Mouse (Mus musculus) midbrain, embryonic 13.5 days (tissue): ENCODE measurements at regions not wholly inside any gene's neighbourhood (a gene's known extent, or its start where the extent isn't known, plus 50 kb on each side); places are given as distances from the start of the nearest gene placed in this dataset.

Source experiments
- ATAC-seq: fragments of 200-750 bp; cut with Nextera tagmentation; 2 replicates; pipeline ENCODE4 v1.8.0; 2017; ENCODE audit warnings: mild to moderate bottlenecking, moderate TSS enrichment, moderate library complexity
- H3K27ac ChIP-seq: fragments of 300-500 bp; sonication (generic); 2 replicates; pipeline ENCODE4 v1.5.1; 2015; ENCODE audit warnings: inconsistent platforms, mild to moderate bottlenecking, moderate library complexity
- H3K27me3 ChIP-seq: fragments of 300-500 bp; sonication (generic); 2 replicates; pipeline ENCODE4 v1.6.1; 2015; ENCODE audit warnings: mild to moderate bottlenecking, inconsistent platforms
- H3K36me3 ChIP-seq: fragments of 300-500 bp; sonication (generic); 2 replicates; pipeline ENCODE4 v1.6.1; 2015; ENCODE audit warnings: mild to moderate bottlenecking, inconsistent platforms
- H3K4me1 ChIP-seq: fragments of 300-500 bp; sonication (generic); replicated peaks from 2 replicates; pipeline ENCODE4 v1.6.1; 2015; ENCODE audit warnings: inconsistent platforms
- H3K4me2 ChIP-seq: fragments of 300-500 bp; sonication (generic); replicated peaks from 2 replicates; pipeline ENCODE4 v1.6.1; 2015; ENCODE audit warnings: moderate library complexity, mild to moderate bottlenecking, inconsistent platforms
- H3K4me3 ChIP-seq: fragments of 300-500 bp; sonication (generic); replicated peaks from 2 replicates; pipeline ENCODE4 v1.5.1; 2015; ENCODE audit warnings: mild to moderate bottlenecking, inconsistent platforms
- H3K9ac ChIP-seq: fragments of 300-500 bp; sonication (generic); replicated peaks from 2 replicates; pipeline ENCODE4 v1.6.1; 2015; ENCODE audit warnings: mild to moderate bottlenecking, inconsistent platforms
- H3K9me3 ChIP-seq: fragments of 300-500 bp; sonication (generic); 2 replicates; pipeline ENCODE4 v1.6.1; 2016; ENCODE audit warnings: mild to moderate bottlenecking, inconsistent platforms
- WGBS: fragments of 180-500 bp; shearing (Covaris S2); methylation state at CpG from one replicate; pipeline ENCODE4 v1.1.7; 2015; 5-methylcytosine and 5-hydroxymethylcytosine counted together

GRCm38 (mm10) chr3:6532366-6532765 lies 87.9 kb downstream of the 1700008P02Rik start:
- no peak overlapping the region for H3K4me3 ChIP-seq
- no peak overlapping the region for H3K9ac ChIP-seq
- no peaks in the 10 kb centered on the region for H3K36me3 ChIP-seq
- no peak overlapping the region for H3K27ac ChIP-seq
- WGBS, result 74% methylated on average over 2 of the region's 2 CpGs
- no peak for ATAC-seq
- no peaks in the 10 kb centered on the region for H3K4me1 ChIP-seq
- H3K9me3 ChIP-seq, result no peaks in the 10 kb centered on the region
- H3K27me3 ChIP-seq, result no peaks in the 10 kb centered on the region
- H3K4me2 ChIP-seq, result no peak overlapping the region

DNA sequence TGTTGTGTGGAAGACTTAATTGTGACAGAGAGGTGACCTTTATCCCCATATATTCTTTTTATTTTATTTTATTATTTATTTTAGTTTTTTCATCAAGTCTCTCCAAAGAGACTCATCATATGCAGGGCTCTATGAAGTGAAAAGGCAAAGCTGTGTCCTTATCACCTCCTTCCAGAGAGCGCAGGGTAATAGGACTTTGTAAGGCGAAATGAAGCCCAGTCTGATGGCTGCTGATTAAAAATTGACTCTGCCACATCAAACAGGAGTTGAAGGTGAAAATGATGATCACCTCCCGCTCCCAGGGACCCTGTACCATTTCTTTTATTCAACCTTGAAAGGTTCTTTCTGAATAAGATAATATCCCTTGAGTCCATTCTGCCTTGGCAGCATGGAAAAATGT lies 94.3 kb downstream of the 1700008P02Rik start:
- Histone ChIP-seq H3K27me3 (no peaks in the 10 kb centered on the region), H3K4me3 (no peak overlapping the region), H3K9ac (no peak overlapping the region), H3K9me3 (no peaks in the 10 kb centered on the region), H3K27ac (0 out of 2 replicates have a peak overlapping the region, but pooled peaks have one; percentile 39), H3K4me1 (no peaks in the 10 kb centered on the region), H3K36me3 (no peaks in the 10 kb centered on the region), H3K4me2 (no peak overlapping the region)
- 65% methylated on average over 3 of the region's 3 CpGs for WGBS
- ATAC-seq, result peak; percentile 80; the same call in 1 of the 2 replicates

GRCm38 (mm10) chr3:6525173-6525572 lies 95.1 kb downstream of the 1700008P02Rik start:
- Histone ChIP-seq H3K4me2 (no peak overlapping the region), H3K9me3 (no peaks in the 10 kb centered on the region), H3K27ac (no peak overlapping the region), H3K4me3 (no peak overlapping the region), H3K9ac (no peak overlapping the region), H3K27me3 (no peaks in the 10 kb centered on the region), H3K36me3 (no peaks in the 10 kb centered on the region), H3K4me1 (no peaks in the 10 kb centered on the region)
- 74% methylated on average over 1 of the region's 1 CpGs for WGBS
- ATAC-seq, result no peak

GRCm38 (mm10) chr3:6511351-6511750 lies 108.9 kb downstream of the 1700008P02Rik start:
- H3K27ac ChIP-seq, result no peak overlapping the region
- ATAC-seq, result no peak
- no peak overlapping the region for H3K9ac ChIP-seq
- no peaks in the 10 kb centered on the region for H3K4me1 ChIP-seq
- no peaks in the 10 kb centered on the region for H3K36me3 ChIP-seq
- WGBS, result 87% methylated on average over 6 of the region's 6 CpGs
- no peaks in the 10 kb centered on the region for H3K27me3 ChIP-seq
- no peak overlapping the region for H3K4me3 ChIP-seq
- no peaks in the 10 kb centered on the region for H3K9me3 ChIP-seq
- H3K4me2 ChIP-seq, result no peak overlapping the region

DNA sequence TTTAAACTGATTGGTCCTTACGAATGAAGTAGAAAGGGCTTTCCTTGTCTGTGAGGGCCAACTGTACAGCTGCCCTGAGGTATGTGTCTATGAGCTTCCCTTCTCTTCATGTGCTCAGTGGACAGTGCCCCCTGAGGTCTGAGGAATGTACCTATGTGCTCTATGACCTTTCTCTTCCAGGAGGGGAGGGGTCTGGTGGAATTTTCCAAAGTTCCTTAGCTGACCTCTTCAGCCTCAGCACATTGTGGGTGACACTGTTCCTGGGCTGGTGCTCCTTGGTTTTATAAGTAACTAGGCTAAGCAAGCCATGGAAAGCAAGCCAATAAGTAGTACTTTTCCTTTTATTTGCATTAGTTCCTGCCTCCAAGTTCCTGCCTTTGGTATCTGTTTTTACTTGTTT lies 116.1 kb downstream of the 1700008P02Rik start:
- Histone ChIP-seq H3K9me3 (no peaks in the 10 kb centered on the region), H3K4me1 (no peaks in the 10 kb centered on the region), H3K4me3 (no peak overlapping the region), H3K9ac (no peak overlapping the region), H3K27ac (no peak overlapping the region), H3K36me3 (no peaks in the 10 kb centered on the region), H3K27me3 (no peaks in the 10 kb centered on the region), H3K4me2 (no peak overlapping the region)
- no peak for ATAC-seq
- 100% methylated on average over 1 of the region's 1 CpGs for WGBS

GRCm38 (mm10) chr3:6484041-6484440 lies 136.2 kb downstream of the 1700008P02Rik start:
- Histone ChIP-seq H3K4me3 (no peak overlapping the region), H3K4me1 (no peaks in the 10 kb centered on the region), H3K9ac (no peak overlapping the region), H3K4me2 (no peak overlapping the region), H3K36me3 (no peaks in the 10 kb centered on the region), H3K9me3 (no peaks in the 10 kb centered on the region), H3K27ac (no peak overlapping the region), H3K27me3 (no peaks in the 10 kb centered on the region)
- ATAC-seq, result no peak
- WGBS, result 93% methylated on average over 3 of the region's 3 CpGs

- Histone ChIP-seq H3K36me3 (no peaks in the 10 kb centered on the region), H3K4me2 (no peak overlapping the region), H3K9ac (no peak overlapping the region), H3K27ac (no peak overlapping the region), H3K27me3 (no peaks in the 10 kb centered on the region), H3K9me3 (no peaks in the 10 kb centered on the region), H3K4me1 (no peaks in the 10 kb centered on the region), H3K4me3 (no peak overlapping the region)
- WGBS, result 76% methylated on average over 1 of the region's 1 CpGs
- no peak for ATAC-seq
Measured at GRCm38 (mm10) chr3:6481610-6482009, 138.6 kb downstream of the 1700008P02Rik start.
